Mouse (Mus musculus): Measurements from ENCODE around the gene Acss3. TPM values are rescaled to one million over a fixed set of nuclear protein-coding genes. Genes with fewer than 3 reads are reported as not detected.
A peak's percentile ranks its signal among the peaks of the same experiment; 100 is the strongest.

The Acss3 gene
- polyA plus RNA-seq, 1 experiment from 2014 or later, result 0.24 TPM

DNA sequence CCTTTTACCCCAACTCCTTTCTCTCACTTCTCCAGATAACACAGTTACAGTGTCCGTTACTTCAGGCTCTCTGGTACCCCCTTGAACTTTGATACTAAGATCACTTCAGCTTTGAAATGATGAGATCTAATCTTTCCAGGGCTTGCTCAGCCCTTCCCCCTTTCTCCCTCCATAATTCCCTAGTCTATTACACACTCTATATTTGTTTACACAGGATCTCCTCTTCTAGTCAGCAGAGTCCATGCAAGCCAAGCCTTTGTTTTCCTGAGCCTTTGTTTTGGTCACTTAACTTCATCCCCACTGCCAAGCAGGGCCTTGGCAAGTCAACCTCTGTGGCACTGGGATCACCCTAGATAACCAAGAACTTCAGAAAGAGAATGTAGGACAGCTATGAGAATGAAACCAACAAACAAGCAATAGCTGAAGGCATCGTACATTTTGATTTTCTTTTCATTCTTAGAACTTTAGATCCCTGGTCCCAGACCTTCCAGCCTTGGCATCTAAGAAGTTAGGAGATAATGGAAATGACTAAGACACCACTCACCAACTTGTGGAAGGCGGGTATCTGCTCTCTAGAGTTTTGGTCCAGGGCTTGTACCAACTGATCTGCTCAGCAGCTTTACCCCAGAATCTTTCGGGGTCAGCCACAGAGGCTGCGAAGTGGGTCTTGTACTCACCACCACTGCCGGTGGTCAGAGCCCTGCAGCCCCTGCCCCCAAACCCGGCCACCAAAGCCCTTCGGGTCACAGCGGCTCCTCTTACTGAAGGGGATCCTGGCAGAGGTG is 532 bp downstream of the Acss3 start:
- Histone ChIP-seq H3K9me3 (ENCODE audit: control insufficient read depth, low read length) (no peaks in the 10 kb centered on the region), H3K9ac (ENCODE audit: low read length) (peak overlapping the region; percentile 58), H3K4me1 (replicated peaks; ENCODE audit: control insufficient read depth, insufficient read depth) (no peaks in the 10 kb centered on the region), H3K27ac (replicated peaks) (no peak overlapping the region), H3K36me3 (ENCODE audit: control insufficient read depth, insufficient read depth, low read length) (no peaks in the 10 kb centered on the region), H3K27me3 (ENCODE audit: control insufficient read depth, insufficient read depth, low read length) (no peaks in the 10 kb centered on the region), H3K4me2 (replicated peaks; ENCODE audit: low read depth) (peak overlapping the region; percentile 69), H3K4me3 (ENCODE audit: low read depth, low read length) (peak overlapping the region; percentile 45)
- ATAC-seq (ENCODE audit: low FRiP score, low TSS enrichment) (no peak; the same call in 1 of the 2 replicates), DNase-seq (ENCODE audit: low spot score) (no peak)
- whole genome bisulfite sequencing, result 12% methylated on average over 9 of the region's 9 CpGs
- TF ChIP-seq CTCF (IDR thresholded peaks at IDR 0.05; ENCODE audit: low read depth), result no peak
- no peak for TF ChIP-seq EP300 (optimal IDR thresholded peaks at IDR 0.05)

DNA sequence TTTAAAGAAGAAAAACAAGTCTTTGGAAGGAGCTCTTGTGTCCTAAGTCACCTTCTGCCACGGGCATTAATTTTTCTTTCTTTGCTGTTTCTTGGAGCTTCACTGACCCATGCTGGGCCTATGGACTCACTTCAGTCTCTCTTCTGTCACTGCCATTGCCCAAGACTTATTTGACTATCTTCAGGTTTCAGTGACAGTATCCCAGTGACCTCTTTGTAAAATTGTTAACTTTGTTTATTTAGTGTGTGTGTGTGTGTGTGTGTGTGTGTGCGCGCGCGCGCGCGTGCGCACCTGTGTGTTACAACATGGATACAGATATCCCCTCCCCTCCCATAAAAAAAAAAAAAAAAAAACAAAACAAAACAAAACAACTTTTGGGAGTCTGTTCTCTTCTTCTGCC is 2.2 kb downstream of the Acss3 start:
- TF ChIP-seq CTCF (IDR thresholded peaks at IDR 0.05; ENCODE audit: low read depth), result no peak
- TF ChIP-seq EP300 (optimal IDR thresholded peaks at IDR 0.05), result no peak

DNA sequence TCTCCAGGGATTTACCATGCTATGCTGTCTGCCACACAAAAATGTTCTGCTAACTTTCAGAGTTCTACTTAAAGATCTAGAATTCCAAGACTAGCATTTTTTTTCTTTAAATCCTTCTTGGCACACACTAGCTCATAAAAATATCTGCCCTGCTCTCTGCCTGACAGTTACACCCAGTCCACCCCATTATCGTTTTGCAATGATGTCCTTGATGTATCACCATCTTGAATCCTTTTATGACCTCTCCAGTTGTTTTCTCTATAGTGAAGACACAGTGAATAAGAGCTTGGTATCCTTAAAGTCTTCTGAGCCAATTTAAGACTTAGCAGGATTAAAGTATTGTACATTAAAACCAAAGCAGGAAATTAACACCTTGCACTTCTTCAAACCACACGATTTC is 4.3 kb downstream of the Acss3 start:
- 69% methylated on average over 2 of the region's 2 CpGs for WGBS

More for the DNA sequence above, 2.2 kb downstream of the Acss3 start:
- H3K4me1 ChIP-seq (replicated peaks; ENCODE audit: control insufficient read depth, insufficient read depth), result no peaks in the 10 kb centered on the region
- H3K27me3 ChIP-seq (ENCODE audit: control insufficient read depth, insufficient read depth, low read length), result no peaks in the 10 kb centered on the region
- WGBS, result 91% methylated on average over 9 of the region's 9 CpGs
- no peaks in the 10 kb centered on the region for H3K36me3 ChIP-seq (ENCODE audit: control insufficient read depth, insufficient read depth, low read length)
- ATAC-seq (ENCODE audit: low FRiP score, low TSS enrichment), result no peak
- H3K4me2 ChIP-seq (replicated peaks; ENCODE audit: low read depth), result no peak overlapping the region
- no peaks in the 10 kb centered on the region for H3K9me3 ChIP-seq (ENCODE audit: control insufficient read depth, low read length)
- no peak overlapping the region for H3K9ac ChIP-seq (ENCODE audit: low read length)
- no peak overlapping the region for H3K4me3 ChIP-seq (ENCODE audit: low read depth, low read length)
- DNase-seq (ENCODE audit: low spot score), result no peak
- H3K27ac ChIP-seq (replicated peaks), result no peak overlapping the region

DNA sequence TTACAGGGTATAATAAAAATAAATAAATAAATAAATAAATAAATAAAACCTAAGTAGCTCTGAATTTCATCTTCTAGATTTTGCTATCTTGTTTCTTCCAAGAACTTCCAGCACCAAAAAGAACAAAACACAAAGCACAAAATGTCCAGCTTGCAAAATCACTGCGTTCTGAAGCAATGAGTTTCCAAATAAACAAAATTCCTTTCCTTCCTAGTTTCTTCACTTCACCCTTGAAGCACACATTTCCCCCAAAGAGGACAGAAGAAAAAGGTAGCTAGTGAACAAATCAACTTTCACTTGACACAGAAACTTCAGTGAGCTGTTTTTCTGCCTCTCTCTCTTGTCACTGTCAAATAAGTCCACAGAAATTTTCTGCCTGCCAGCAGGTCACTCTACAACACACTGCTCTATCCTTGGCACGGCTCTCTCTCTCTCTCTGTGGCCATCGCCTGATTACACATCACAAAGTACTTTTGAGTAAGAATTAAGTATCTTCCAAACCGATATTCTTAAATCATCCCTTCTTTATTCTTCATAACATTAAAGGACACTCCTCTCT is 6.7 kb downstream of the Acss3 start:
- TF ChIP-seq EP300 (optimal IDR thresholded peaks at IDR 0.05) (no peak), CTCF (IDR thresholded peaks at IDR 0.05; ENCODE audit: low read depth) (no peak)
- ATAC-seq (ENCODE audit: low FRiP score, low TSS enrichment), result no peak
- 42% methylated on average over 4 of the region's 4 CpGs for WGBS
- no peak for DNase-seq (ENCODE audit: low spot score)
- H3K36me3 ChIP-seq (ENCODE audit: control insufficient read depth, insufficient read depth, low read length), result no peaks in the 10 kb centered on the region
- no peak overlapping the region for H3K4me3 ChIP-seq (ENCODE audit: low read depth, low read length)
- no peak overlapping the region for H3K27ac ChIP-seq (replicated peaks)
- no peaks in the 10 kb centered on the region for H3K4me1 ChIP-seq (replicated peaks; ENCODE audit: control insufficient read depth, insufficient read depth)
- no peak overlapping the region for H3K4me2 ChIP-seq (replicated peaks; ENCODE audit: low read depth)
- H3K9ac ChIP-seq (ENCODE audit: low read length), result no peak overlapping the region
- no peaks in the 10 kb centered on the region for H3K9me3 ChIP-seq (ENCODE audit: control insufficient read depth, low read length)
- no peaks in the 10 kb centered on the region for H3K27me3 ChIP-seq (ENCODE audit: control insufficient read depth, insufficient read depth, low read length)

More for the DNA sequence above, 4.3 kb downstream of the Acss3 start:
- no peaks in the 10 kb centered on the region for H3K36me3 ChIP-seq (ENCODE audit: control insufficient read depth, insufficient read depth, low read length)
- no peak overlapping the region for H3K4me2 ChIP-seq (replicated peaks; ENCODE audit: low read depth)
- H3K27me3 ChIP-seq (ENCODE audit: control insufficient read depth, insufficient read depth, low read length), result no peaks in the 10 kb centered on the region
- no peak for DNase-seq (ENCODE audit: low spot score)
- no peaks in the 10 kb centered on the region for H3K4me1 ChIP-seq (replicated peaks; ENCODE audit: control insufficient read depth, insufficient read depth)
- TF ChIP-seq CTCF (IDR thresholded peaks at IDR 0.05; ENCODE audit: low read depth), result no peak
- TF ChIP-seq EP300 (optimal IDR thresholded peaks at IDR 0.05), result no peak
- no peak overlapping the region for H3K27ac ChIP-seq (replicated peaks)
- no peak overlapping the region for H3K9ac ChIP-seq (ENCODE audit: low read length)
- no peak overlapping the region for H3K4me3 ChIP-seq (ENCODE audit: low read depth, low read length)
- no peaks in the 10 kb centered on the region for H3K9me3 ChIP-seq (ENCODE audit: control insufficient read depth, low read length)
- ATAC-seq (ENCODE audit: low FRiP score, low TSS enrichment), result no peak

DNA sequence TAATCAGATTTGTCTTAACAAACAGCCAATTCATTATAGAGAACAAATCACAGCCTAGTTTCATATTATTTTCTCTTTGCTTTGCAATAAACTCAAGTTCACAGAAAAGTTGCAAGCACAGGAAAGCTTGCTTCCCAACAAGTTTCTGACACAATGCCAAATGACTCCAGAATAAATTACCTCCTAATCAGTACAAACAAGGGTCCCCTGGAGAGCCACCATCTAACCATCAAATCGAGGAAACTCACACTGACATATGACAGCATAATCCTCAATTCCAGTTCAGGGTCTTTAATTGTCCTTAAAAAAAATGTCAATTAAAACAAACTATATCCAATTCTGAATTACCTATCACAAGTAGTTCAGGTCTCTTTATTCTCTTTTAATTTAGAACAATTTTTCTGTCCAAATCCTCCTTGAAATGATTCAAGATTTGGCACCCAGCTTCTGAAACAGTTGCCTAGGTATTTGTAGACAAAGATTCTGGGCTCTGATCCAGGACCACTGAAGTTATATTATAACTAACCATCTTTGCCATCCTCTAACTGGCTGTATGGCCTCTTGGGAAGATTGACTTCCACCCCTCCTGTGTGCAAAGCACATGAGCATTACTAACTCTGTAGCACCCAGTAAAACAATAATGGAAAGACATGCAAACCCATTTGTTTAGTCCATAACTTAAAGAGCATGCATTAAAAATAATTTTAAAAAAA is 7.4 kb downstream of the Acss3 start:
- H3K9ac ChIP-seq (ENCODE audit: low read length), result no peak overlapping the region
- no peak for TF ChIP-seq CTCF (IDR thresholded peaks at IDR 0.05; ENCODE audit: low read depth)
- TF ChIP-seq EP300 (optimal IDR thresholded peaks at IDR 0.05), result no peak
- WGBS, result 30% methylated on average over 1 of the region's 1 CpGs
- H3K27ac ChIP-seq (replicated peaks), result no peak overlapping the region
- H3K4me1 ChIP-seq (replicated peaks; ENCODE audit: control insufficient read depth, insufficient read depth), result no peaks in the 10 kb centered on the region
- no peak overlapping the region for H3K4me2 ChIP-seq (replicated peaks; ENCODE audit: low read depth)
- H3K4me3 ChIP-seq (ENCODE audit: low read depth, low read length), result no peak overlapping the region
- no peak for DNase-seq (ENCODE audit: low spot score)
- H3K27me3 ChIP-seq (ENCODE audit: control insufficient read depth, insufficient read depth, low read length), result no peaks in the 10 kb centered on the region
- no peak for ATAC-seq (ENCODE audit: low FRiP score, low TSS enrichment)
- H3K9me3 ChIP-seq (ENCODE audit: control insufficient read depth, low read length), result no peaks in the 10 kb centered on the region
- no peaks in the 10 kb centered on the region for H3K36me3 ChIP-seq (ENCODE audit: control insufficient read depth, insufficient read depth, low read length)
